Mouse (Mus musculus) retina, postnatal 7 days (tissue): ENCODE results near the gene Ppp1ca.

Source experiments
- DNase-seq: peaks from one replicate; pipeline ENCODE4 v3.0.0-alpha.2; 2012; ENCODE audit warnings: low read depth, low spot score

The Ppp1ca gene

GRCm38 (mm10) chr19:4231253-4232185, 39.7 kb downstream of the Ppp1ca start, which contains the start of gene Pold4:
Gene Pold4, plus strand, starts transcription at chr19:4231899.
- peak; percentile 73 for DNase-seq

- no peak for DNase-seq
These were observed 40.3 kb downstream of the Ppp1ca start for GRCm38 (mm10) chr19:4232186-4232572.

- no peak for DNase-seq
These were observed 40.8 kb downstream of the Ppp1ca start for GRCm38 (mm10) chr19:4232651-4233050.

GRCm38 (mm10) chr19:4234548-4234947, 42.7 kb downstream of the Ppp1ca start:
- no peak for DNase-seq

- no peak for DNase-seq
These were observed 48.4 kb downstream of the Ppp1ca start for GRCm38 (mm10) chr19:4240247-4240668.

- DNase-seq = no peak
These were observed 50.6 kb downstream of the Ppp1ca start for GRCm38 (mm10) chr19:4242416-4242815.

GRCm38 (mm10) chr19:4244775-4245174, 52.9 kb downstream of the Ppp1ca start:
- no peak for DNase-seq
